Mouse (Mus musculus) limb, embryonic 11.5 days (tissue): ENCODE measurements at regions not wholly inside any gene's neighbourhood (a gene's known extent, or its start where the extent isn't known, plus 50 kb on each side); places are given as distances from the start of the nearest gene placed in this dataset.

Experiments
- ATAC-seq: fragments of 200-750 bp; cut with Nextera tagmentation; 2 replicates; pipeline ENCODE4 v1.8.0; 2017; ENCODE audit warnings: low read depth; ENCODE audit not compliant: insufficient number of reproducible peaks, low FRiP score, low TSS enrichment
- DNase-seq: peaks from one replicate; pipeline ENCODE4 v3.0.0-alpha.2; 2015; ENCODE audit warnings: low spot score
- H3K27ac ChIP-seq: fragments of 300-500 bp; sonication (generic); replicated peaks from 2 replicates; pipeline ENCODE4 v1.5.1; 2014; ENCODE audit warnings: low read depth, mild to moderate bottlenecking, low read length
- H3K27me3 ChIP-seq: fragments of 300-500 bp; sonication (generic); 2 replicates; pipeline ENCODE4 v1.6.1; 2014; ENCODE audit warnings: mild to moderate bottlenecking, low read length, mixed read lengths; ENCODE audit not compliant: control insufficient read depth, insufficient read depth
- H3K36me3 ChIP-seq: fragments of 300-500 bp; sonication (generic); 2 replicates; pipeline ENCODE4 v1.6.1; 2014; ENCODE audit warnings: mild to moderate bottlenecking, low read length, moderate library complexity, mixed read lengths; ENCODE audit not compliant: control insufficient read depth, insufficient read depth
- H3K4me1 ChIP-seq: fragments of 300-500 bp; sonication (generic); 2 replicates; pipeline ENCODE4 v1.6.1; 2014; ENCODE audit warnings: low read length, mixed read lengths; ENCODE audit not compliant: control insufficient read depth, insufficient read depth
- H3K4me2 ChIP-seq: fragments of 300-500 bp; sonication (generic); 2 replicates; pipeline ENCODE4 v1.6.1; 2014; ENCODE audit warnings: low read depth, mild to moderate bottlenecking, moderate library complexity; ENCODE audit not compliant: severe bottlenecking
- H3K4me3 ChIP-seq: fragments of 300-500 bp; sonication (generic); 2 replicates; pipeline ENCODE4 v1.5.1; 2014; ENCODE audit warnings: low read depth, low read length
- H3K9ac ChIP-seq: fragments of 300-500 bp; sonication (generic); 2 replicates; pipeline ENCODE4 v1.6.1; 2014; ENCODE audit warnings: mild to moderate bottlenecking, low read length
- H3K9me3 ChIP-seq: fragments of 300-500 bp; sonication (generic); 2 replicates; pipeline ENCODE4 v1.6.1; 2016; ENCODE audit warnings: low read length; ENCODE audit not compliant: control insufficient read depth
- WGBS: fragments of 180-500 bp; shearing (Covaris S2); extraction: QIAGEN DNeasy Blood & Tissue Kit; methylation state at CpG from one replicate; pipeline ENCODE4 v1.1.7; 2014; 5-methylcytosine and 5-hydroxymethylcytosine counted together

- Histone ChIP-seq H3K27ac (no peak overlapping the region), H3K9ac (no peak overlapping the region), H3K9me3 (no peaks in the 10 kb centered on the region), H3K4me3 (no peak overlapping the region), H3K4me2 (no peak overlapping the region), H3K4me1 (no peaks in the 10 kb centered on the region), H3K27me3 (no peaks in the 10 kb centered on the region), H3K36me3 (no peaks in the 10 kb centered on the region)
- DNase-seq, result no peak
- ATAC-seq, result no peak
- WGBS, result 83% methylated on average over 2 of the region's 2 CpGs
Observed at GRCm38 (mm10) chr1:65509003-65509402, 227.1 kb downstream of the Pth2r start.

GRCm38 (mm10) chr1:65535674-65536073, 253.8 kb downstream of the Pth2r start:
- 0 out of 2 replicates have a peak, but pooled peaks have one; percentile 35 for ATAC-seq
- H3K4me2 ChIP-seq, result no peak overlapping the region

DNA sequence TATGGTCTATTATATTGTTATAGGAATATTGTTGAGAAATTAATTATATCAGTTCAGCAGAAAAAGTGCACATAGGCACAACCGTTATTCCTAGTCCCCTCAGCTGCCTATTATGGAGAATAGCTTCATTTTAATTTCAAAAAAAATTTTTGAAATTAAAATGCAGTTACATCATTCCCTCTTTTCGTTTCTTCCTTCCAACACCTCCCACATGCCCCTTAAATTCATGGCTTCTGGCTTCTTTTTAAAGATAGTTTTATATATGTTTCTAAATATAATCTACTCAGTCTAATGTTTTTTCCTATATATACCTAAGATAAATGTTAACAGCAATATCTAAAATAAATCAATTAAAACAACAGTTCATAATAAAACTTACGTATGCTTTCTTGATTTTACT, 256.7 kb downstream of the Pth2r start:
- Histone ChIP-seq H3K4me3 (no peak overlapping the region), H3K4me1 (peaks cover 6% of the 10 kb centered on the region; the same call in 1 of the 2 replicates), H3K9me3 (no peaks in the 10 kb centered on the region), H3K36me3 (no peaks in the 10 kb centered on the region), H3K27ac (no peak overlapping the region), H3K27me3 (no peaks in the 10 kb centered on the region), H3K9ac (no peak overlapping the region), H3K4me2 (no peak overlapping the region)
- ATAC-seq (no peak), DNase-seq (no peak)
- 82% methylated on average over 3 of the region's 3 CpGs for WGBS

More at GRCm38 (mm10) chr1:65535674-65536073, 253.8 kb downstream of the Pth2r start:
- Histone ChIP-seq H3K27ac (no peak overlapping the region), H3K4me3 (no peak overlapping the region), H3K36me3 (no peaks in the 10 kb centered on the region), H3K4me1 (peaks cover 6% of the 10 kb centered on the region; the same call in 1 of the 2 replicates), H3K27me3 (no peaks in the 10 kb centered on the region), H3K9ac (no peak overlapping the region), H3K9me3 (no peaks in the 10 kb centered on the region)
- 49% methylated on average over 3 of the region's 3 CpGs for WGBS
- DNase-seq, result peak; percentile 29

GRCm38 (mm10) chr1:65544219-65544864, 262.5 kb downstream of the Pth2r start:
- Histone ChIP-seq H3K4me2 (no peak overlapping the region), H3K4me1 (no peaks in the 10 kb centered on the region), H3K4me3 (no peak overlapping the region), H3K9ac (no peak overlapping the region), H3K27ac (no peak overlapping the region), H3K9me3 (no peaks in the 10 kb centered on the region), H3K27me3 (no peaks in the 10 kb centered on the region), H3K36me3 (no peaks in the 10 kb centered on the region)
- WGBS, result 87% methylated on average over 5 of the region's 5 CpGs
- ATAC-seq (no peak), DNase-seq (no peak)

DNA sequence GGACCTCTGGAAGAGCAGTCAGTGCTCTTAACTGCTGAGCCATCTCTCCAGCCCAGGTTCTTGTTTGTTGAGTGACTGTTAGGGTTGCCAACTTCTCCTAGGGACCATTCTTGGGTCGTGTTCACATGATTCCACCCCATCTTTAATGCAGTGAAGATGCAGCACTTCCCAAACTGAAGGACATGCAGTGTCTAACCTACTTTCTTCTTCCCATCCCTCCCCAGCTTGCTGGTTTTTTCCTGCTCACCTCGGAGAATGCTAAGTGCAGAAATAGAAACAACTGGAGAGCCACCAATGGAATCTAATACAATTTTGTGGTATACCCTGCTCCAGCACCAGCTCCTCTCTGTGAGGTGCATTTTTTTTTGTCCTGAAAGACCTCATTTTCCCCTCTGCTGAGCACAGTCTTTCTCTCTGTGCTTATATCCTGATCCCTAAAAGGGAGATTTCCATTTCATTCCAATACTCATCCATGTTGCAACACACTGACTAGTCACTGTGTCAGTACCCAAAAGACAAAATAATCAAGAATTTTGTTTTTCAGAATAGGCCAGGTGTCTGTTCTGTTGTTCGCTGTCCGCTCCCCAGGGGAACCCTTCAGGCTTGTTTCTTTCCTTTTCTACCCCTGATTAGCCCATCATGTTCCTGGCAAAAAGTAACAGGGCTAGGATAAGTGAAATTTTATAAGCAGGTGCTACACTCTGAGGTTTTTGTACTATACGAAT, 263.6 kb downstream of the Pth2r start:
- Histone ChIP-seq H3K36me3 (no peaks in the 10 kb centered on the region), H3K4me3 (no peak overlapping the region), H3K4me1 (no peaks in the 10 kb centered on the region), H3K4me2 (no peak overlapping the region), H3K9ac (no peak overlapping the region), H3K9me3 (no peaks in the 10 kb centered on the region), H3K27ac (no peak overlapping the region), H3K27me3 (no peaks in the 10 kb centered on the region)
- ATAC-seq (no peak), DNase-seq (no peak)
- 81% methylated on average over 5 of the region's 5 CpGs for WGBS

DNA sequence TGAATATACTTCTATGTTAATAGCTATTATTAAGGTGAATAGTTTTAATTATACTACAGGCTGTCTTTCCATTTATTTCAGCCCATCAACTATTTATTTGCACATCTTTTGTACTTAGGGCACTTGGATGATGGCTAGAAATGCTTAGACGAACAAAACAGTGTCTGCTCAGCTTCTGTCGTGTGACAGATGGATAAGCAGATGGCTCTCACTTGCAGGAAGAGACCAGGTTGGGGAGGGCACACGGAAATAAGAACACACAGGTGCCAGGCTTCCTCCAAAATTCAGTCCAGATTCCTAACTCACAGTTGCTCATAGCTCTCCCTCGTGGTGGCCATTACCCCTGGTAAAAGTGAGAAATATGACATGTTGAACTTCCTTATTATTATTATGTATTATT, 267.0 kb downstream of the Pth2r start:
- ATAC-seq (no peak), DNase-seq (no peak)
- H3K4me2 ChIP-seq, result no peak overlapping the region
- H3K9ac ChIP-seq, result no peak overlapping the region
- H3K4me3 ChIP-seq, result no peak overlapping the region
- H3K27me3 ChIP-seq, result no peaks in the 10 kb centered on the region
- H3K27ac ChIP-seq, result no peak overlapping the region
- WGBS, result 81% methylated on average over 4 of the region's 4 CpGs
- H3K4me1 ChIP-seq, result no peaks in the 10 kb centered on the region
- no peaks in the 10 kb centered on the region for H3K36me3 ChIP-seq
- no peaks in the 10 kb centered on the region for H3K9me3 ChIP-seq

- 86% methylated on average over 2 of the region's 2 CpGs for WGBS
- H3K4me2 ChIP-seq, result no peak overlapping the region
- no peak overlapping the region for H3K4me3 ChIP-seq
- H3K27me3 ChIP-seq, result no peaks in the 10 kb centered on the region
- no peak overlapping the region for H3K27ac ChIP-seq
- ATAC-seq, result no peak
- H3K4me1 ChIP-seq, result no peaks in the 10 kb centered on the region
- DNase-seq, result no peak
- H3K36me3 ChIP-seq, result no peaks in the 10 kb centered on the region
- no peak overlapping the region for H3K9ac ChIP-seq
- no peaks in the 10 kb centered on the region for H3K9me3 ChIP-seq
Observed at GRCm38 (mm10) chr1:65587402-65587801, 305.5 kb downstream of the Pth2r start.

GRCm38 (mm10) chr1:65635315-65635714, 291.0 kb upstream of the Crygf start:
- DNase-seq (no peak), ATAC-seq (no peak)
- H3K9ac ChIP-seq, result no peak overlapping the region
- 90% methylated on average over 2 of the region's 2 CpGs for WGBS
- no peak overlapping the region for H3K4me3 ChIP-seq
- H3K9me3 ChIP-seq, result no peaks in the 10 kb centered on the region
- H3K27me3 ChIP-seq, result no peaks in the 10 kb centered on the region
- H3K27ac ChIP-seq, result no peak overlapping the region
- no peaks in the 10 kb centered on the region for H3K36me3 ChIP-seq
- no peaks in the 10 kb centered on the region for H3K4me1 ChIP-seq
- no peak overlapping the region for H3K4me2 ChIP-seq
